Mouse (Mus musculus): ENCODE data around the gene Gm4952.
A peak's percentile ranks its signal among the peaks of the same experiment; 100 is the strongest.

Gene Gm4952

DNA sequence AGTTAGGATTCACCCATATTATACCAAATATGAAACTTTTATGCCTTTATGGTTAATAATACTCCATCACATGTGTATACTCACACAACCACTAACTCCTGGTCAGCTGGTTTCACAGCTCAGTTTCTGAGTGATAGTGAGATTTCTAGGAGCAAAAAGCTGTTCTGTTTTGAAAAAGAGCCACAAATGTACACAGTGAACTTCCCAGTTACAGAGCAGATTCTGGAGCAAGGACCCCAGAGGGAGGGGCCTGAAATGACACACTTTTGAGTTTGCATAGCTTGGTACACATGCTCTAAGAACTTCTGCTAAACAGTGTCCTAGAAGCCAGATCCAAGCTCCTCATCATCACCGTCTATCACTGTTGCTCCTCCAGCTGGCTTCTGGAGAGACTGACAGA, at the start of gene Gm4952:
Gene Gm4952, plus strand, starts transcription at position 301 of the 400 bp plus-strand sequence.
- DNase-seq (ENCODE audit: low spot score in 2 of 2) = no peak

DNA sequence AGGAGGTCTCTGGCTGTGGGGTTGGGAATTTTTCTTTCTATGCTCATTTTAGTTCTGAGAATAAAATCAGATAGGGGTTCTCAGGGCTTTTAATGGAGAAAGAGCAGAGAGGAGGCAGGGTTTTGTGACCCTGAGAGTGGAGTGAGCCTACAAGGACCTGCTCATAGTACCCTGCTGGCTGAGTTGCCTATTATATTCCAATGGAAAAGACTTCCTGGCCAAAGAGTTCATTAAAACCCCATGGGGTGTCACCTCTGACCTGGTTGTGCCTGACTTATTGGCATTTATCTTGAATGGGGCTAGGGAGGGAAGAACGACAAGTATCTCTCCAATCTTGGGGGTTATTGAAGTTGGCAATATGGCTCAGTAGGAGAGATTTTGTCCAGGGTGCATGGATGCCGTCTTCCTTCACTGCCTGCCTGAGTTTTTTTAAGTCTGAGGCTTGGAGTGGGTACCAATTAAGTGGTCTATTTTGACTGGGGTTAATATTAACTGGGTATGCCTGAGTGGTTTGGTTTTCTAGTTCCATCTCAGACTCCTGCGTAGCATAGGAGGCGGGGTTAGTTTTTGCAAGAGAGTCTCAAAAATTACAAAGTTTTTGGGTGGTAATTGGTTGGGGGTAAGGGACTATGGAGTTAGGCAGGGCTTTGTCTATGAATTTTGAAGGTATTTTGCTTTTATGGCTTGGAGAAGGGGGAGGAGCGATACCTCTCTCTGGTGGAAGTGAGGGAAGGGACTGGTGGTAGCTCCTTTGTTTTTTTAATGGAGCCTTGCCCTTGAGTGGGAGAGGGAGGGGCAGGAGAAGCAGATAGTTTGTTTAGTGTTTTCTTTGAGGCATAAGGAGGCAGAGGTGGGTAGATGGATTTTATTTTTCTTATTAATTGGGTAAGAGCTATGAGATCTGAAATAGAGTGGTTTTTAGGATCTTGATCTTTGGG, 49.5 kb upstream of the Gm4952 start:
- no peak for DNase-seq (ENCODE audit: low spot score in 2 of 2)

DNA sequence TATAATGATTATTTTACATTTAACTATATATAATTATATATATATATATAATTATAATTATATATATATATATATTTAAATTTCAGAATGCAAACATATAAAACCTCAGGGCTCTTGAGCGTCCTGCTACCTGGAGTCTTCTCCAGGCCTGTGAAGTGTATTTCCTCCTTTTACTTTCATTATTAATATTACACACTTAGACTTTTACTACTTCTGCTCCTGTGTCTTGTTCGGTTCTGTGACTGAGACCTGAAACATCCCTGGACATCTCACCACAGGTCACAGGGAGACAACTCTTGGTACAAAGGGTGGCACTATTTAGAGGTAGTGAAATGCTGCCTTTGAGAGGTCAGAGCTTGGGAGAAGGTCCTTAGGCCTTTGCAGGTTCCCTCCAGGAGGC, 43.5 kb upstream of the Gm4952 start:
- DNase-seq (ENCODE audit: low spot score in 2 of 2) = no peak

DNA sequence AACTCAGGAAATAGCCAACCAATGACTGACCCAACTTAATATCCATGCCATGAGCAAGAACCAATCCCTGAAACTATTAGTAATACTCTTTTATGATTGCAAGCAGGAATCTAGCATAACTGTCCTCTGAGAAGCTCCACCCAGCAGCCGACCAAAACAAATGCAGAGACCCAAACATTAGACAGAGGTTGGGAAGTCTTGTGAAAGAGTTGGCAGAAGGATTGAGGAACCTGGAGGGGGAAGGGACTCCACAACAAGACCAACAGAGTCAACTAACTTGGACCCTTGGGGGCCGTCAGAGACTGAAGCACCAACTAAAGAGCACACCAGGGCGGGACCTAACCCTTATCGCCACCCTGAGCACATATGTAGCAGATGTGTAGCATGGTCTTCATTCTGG, 41.6 kb upstream of the Gm4952 start:
- no peak for DNase-seq (ENCODE audit: low spot score in 2 of 2)

DNA sequence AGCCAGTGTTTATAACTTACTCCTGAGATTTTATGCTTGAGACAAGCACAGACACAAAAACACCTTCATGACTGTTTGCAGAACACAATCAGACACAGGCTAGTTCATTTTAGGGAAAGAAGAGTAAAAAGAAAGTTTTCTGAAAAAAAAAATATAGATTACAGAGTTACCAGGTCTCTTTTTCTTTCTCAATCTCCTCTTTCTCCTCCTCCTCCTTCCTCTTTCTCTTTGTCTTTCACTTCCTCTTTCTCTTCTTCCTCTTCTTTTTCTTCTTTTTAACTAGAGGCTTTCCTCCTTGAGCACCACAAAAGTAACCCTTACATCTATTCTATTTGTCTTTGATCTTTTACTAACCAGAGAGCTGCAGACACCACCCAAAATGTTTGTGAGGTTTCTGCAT, 35.6 kb upstream of the Gm4952 start:
- no peak for DNase-seq (ENCODE audit: low spot score in 2 of 2)

DNA sequence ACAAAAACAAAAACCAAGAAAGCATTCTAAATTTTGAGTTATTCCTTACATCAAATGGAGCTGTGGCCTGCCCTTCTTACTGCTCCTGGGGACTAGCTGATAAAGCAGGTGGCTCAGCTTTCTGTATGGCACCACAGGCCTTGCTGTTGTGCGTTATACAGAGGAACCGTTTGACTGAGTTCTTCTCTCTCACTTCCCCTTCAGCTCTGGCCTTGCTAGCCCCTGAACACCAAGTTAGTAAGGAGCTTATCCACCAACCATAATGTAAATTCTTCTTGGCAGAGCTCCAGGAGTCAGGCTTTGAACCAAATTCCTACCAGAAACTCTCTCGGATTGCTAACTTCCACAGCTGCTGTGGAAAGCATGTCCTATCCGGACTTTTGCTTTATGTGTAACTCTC, 32.8 kb upstream of the Gm4952 start:
- no peak for DNase-seq (ENCODE audit: low spot score in 2 of 2)

DNA sequence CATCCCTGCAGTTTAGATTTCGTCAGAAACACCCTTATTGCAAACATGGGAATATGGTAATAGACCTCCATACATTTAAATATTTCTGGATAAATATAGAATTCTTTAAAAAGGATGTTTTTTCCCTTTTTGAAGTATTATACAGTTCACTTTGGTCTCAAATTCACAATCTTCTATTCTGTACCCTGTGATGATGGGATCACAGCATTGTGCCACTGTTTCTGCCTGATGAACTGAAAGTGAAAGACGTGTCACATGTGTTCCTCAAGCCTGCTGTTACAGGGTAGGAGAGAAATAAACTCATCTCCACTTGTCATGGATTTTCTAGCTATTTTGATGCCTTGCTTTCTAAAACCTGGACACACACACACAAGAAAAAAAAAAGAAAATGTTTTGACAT, 28.9 kb upstream of the Gm4952 start:
- DNase-seq (ENCODE audit: low spot score in 2 of 2) = no peak

DNA sequence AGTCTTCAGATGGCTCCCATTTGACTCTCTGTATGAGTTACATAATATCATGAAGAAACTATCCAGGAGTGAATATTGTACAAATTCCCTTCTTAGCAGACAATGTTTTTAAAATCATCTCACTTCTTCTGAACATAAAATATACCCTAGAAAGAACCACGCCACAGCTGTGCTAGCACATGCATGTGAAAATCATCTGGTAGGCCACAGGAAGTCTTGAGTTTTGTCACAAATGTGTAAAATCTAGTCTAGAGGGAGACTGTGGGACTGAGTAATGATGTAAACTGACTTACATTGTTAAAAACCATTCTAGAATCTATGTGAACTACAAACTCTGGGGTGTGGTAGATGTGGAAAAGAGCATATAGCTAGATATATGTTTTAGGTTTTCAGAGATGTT, 28.1 kb upstream of the Gm4952 start:
- DNase-seq (ENCODE audit: low spot score in 2 of 2) = no peak

DNA sequence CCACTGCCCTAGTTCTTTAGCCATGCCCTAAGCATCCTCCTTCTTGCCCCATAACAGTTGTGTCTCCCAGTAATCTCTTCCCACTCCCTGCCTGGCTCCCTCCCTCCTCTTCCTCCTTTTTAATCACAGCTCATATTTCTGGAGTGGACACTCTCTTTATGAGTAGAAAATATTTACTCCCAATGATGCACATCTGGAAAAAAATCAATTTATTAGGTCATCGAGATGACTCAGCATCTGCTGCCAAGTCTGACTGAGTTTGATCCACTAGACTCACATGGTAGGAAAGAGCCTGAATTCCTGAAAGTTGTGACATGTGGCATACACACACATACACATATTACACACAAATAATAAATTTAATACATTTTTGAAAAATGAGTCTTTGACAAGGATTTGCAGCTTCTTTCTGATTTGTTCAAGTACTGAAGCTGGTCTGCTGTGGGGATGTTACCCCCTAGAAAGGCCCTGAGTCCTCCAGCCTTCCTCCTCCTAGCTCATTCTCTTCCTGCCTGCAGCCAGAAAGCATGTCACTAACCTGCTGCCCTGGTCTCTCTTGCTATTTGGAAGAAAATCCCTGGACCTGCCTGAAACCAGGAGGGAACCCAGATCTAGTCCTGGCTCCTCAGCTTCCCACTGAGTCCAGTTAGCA, 27.0 kb upstream of the Gm4952 start:
- DNase-seq (ENCODE audit: low spot score in 2 of 2) = no peak

DNA sequence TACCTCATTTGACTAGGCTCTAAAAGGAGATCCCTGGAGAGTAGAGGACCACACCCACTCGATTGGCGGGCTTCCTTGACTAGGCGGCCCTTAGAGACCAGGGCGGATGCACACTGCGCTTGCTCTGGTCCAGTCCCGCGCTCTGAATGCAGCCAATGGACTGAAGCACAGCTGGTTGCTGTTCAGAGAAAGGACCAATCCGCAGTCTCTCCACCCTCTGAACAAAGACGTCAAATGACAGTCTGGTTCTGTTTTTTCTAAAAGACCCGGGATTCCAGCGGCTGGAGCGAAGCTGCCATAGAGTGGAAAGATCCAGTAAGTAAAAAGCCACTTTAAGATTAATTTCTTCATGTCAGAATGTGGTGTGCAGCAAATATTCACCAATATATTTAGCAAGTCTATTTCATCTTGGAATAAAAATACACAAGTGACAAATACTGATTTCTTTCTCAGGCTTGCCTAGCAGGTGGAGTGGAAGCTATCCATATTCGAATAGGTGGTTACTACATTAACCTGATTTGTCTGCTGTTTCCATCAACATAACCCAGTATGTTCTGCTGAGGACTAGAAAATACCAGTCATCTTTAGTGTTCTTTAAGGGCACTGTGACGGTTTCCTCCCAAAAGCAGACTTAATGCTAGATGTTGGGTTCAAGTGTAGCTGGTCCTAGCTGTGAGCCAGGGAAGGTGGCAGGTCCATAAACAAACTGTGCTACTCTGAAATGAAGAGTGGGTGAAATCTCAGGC, 26.3 kb upstream of the Gm4952 start:
- DNase-seq (ENCODE audit: low spot score in 2 of 2) = peak; percentile 90 to 94

DNA sequence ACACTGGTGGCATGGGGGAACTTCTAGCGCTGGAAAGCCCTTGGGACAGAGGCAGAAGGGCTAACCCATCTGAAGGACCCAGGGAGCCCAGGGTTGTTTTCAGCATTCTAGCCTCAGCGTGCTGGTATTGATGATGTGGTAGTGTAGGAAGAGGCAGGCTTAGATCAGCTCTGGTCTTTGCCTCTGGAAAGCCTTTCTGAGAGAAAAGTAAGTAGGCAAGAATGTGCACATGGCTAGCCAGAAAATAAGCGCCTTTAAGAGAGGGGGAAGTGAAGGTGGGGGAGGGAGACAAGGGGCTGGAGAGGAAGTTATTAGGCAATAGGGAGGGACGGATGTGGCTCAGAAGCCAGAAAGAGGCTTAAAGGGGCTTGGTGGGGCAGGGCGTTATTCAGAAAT, 25.8 kb upstream of the Gm4952 start:
- no peak for DNase-seq (ENCODE audit: low spot score in 2 of 2)

DNA sequence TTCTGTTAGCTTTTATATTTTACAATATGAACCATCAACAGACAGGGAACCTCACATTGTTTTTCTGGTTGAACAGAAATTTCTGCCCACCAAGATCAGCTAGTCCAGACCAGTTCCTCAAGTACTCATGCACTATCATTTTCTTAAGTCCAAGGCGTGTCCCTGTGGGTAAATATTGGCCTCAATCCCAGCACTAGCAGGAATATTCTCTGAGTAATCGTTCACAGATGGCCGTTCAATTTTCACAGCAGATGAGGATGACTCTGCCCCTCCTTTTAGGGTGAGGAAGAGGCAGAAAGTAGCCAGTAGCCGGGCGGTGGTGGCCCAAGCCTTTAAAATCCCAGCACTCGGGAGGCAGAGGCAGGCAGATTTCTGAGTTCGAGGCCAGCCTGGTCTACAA, 24.7 kb upstream of the Gm4952 start:
- DNase-seq (ENCODE audit: low spot score in 2 of 2) = no peak

DNA sequence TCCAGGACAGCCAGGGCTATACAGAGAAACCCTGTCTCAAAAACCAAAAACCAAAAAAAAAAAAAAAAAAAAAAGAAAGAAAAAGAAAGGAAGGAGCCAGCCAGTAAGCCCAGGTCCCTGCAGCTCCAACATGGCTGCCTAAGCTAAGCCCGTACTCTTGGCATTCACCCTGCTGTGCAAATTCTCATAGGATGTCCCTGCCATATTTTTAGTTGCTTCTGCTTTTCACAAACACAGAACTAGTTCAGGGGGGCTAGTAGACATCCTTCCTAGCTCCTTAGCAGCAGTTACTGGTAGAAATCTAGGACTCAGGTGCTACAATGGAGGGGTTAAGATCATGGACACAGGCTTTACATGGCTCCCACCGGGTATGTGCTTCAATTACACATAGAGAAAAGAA, 24.3 kb upstream of the Gm4952 start:
- no peak for DNase-seq (ENCODE audit: low spot score in 2 of 2)

DNA sequence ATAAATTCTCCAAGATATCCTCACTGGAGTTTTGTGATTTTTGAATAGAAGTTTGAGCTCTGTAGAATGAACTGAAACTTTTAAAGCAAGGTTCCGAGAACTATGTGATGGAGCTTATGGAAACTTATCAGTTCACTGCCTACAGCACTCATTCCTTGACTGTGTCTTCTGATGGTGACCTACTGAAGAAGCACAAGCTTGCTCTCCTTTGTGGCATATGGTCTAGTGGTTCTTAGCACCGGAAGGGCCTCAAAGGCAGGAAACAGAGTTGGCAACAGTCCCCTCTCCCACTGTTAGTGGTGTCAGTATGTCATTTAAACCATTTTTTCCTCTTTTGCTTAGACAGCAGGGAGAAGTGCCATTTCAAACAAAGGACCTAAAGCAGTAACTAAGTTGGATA, 23.1 kb upstream of the Gm4952 start:
- DNase-seq (ENCODE audit: low spot score in 2 of 2) = no peak

DNA sequence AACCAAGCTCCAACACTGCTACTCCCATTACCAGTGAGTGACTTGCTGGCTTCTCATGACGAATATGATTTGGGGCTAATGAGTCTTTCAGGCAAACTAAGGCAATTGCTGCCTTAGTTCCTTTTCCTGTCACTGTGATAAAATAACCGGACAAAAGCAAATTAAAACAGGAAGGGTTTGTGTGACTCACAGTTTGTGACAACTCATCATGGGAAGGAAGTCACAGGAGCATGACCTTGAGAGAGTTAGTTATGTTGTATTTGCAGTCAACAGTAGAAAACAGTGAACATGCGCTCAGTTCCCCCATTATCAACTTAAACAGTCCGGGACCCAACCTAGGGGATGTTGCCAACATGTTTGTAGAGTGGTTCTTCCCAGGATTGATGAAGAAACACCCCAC, 14.5 kb upstream of the Gm4952 start:
- DNase-seq (ENCODE audit: low spot score in 2 of 2) = no peak

DNA sequence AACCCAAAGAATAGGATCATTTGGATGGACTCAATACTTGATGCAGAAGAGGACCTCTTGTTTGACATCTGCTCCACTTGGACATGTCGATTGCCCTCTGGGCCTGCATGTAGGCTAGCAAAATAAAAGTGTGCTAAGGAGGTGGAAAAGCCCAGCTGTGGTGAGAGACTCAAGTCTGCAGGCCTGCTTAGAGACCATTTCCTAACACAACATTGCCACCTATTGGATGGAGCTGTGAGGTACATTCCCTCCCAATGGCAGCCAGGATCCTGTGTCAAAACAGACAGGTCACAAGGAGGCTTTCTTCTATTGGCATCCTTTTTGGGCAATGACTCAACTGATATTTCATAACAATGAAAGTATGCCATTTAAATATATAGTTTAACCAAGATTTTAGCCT, 7.9 kb upstream of the Gm4952 start:
- peak; percentile 77 to 80 for DNase-seq (ENCODE audit: low spot score in 2 of 2)

DNA sequence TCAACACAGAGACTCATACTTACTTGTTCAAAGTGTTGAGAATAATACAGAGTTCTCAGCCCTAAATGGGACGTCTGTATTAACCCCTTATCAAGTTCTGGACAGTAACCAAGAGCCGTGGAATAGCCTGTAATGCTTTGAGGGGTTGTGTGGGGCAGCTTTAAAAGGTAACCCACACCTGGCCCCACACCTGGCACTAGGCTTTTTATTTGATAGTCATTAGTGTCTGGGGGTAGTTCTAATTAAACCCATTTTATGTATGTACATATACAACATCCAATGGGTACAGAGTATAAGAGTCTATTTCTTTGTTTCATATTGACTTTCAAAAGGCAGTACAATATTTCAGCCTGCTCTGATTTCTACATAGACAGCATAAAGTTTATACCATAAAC, 4.6 kb upstream of the Gm4952 start:
- no peak for DNase-seq (ENCODE audit: low spot score in 2 of 2)

DNA sequence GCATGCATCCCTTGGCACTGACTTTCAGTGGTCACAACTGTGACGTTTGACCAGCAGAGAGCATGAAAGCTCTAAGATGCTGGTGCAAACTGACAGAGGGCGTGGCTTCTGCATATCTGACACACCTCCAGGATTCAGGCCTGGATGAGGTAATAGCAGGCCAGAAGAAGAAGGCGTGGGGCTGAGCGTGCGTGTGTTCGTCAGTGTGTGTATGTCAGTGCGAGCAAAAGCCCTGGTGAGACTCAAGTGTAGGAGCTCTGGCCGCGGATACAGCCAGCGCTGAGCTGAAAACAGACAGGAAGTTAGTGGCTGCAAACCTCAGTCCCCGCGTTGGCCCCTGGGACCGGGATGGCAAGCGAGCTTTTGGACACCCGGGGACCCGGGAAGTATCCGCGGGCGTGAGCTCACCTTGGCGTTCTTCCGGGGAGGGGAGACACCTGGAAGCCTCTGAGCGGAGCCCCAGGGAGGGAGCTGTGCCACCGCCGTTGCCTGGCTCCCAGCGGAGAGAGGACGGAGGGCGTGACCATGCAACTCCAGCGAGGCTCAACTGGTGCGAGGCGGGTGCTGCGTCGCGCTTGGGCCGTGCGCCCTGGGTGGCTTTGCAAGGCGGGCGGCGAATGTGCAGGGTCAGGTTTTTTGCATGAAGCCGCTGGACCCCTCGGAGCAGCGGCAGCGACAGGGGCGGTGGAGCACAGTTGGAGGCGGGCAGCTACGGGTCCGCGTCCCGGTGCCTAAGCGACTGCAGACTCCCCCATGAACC, 4.1 kb upstream of the Gm4952 start:
- DNase-seq (ENCODE audit: low spot score in 2 of 2) = peak; percentile 72 to 80

DNA sequence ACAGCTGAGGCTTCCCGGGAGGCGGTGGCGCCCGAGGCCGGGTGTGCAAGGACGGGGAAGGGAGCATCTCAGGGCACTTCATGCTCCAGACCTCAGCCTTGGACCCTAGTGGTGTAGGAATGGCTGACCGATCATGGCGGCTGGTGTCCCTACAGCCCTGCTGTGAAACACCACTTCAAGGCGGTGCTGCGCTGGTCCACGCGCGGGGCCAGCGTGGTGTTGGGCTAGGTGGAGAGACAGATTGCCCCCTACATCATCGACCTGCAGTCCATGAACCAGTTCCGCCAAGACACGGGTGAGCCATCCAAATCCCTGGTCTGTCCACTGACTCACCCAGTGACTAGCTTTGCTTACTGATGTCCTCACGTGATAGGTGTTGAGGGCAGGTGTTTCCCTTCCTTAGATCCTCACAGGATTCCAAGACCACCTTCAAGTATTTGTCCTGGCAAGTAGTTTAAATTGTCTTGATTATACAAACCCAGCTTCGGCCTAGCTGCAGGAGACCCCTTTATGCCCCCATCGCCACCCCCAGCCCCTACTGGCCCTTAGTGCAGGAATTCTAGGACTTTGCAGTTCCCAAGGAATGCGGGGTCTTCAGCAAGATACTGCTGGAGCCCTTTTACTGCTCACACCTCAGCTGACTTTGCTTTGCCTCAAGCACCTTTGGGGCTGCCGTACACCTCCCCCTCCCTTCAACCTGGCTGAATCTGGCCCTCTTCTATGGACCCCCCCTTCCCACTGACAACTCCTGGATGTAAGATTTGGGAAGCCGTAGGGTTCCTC, 3.3 kb upstream of the Gm4952 start:
- DNase-seq (ENCODE audit: low spot score in 2 of 2) = no peak

DNA sequence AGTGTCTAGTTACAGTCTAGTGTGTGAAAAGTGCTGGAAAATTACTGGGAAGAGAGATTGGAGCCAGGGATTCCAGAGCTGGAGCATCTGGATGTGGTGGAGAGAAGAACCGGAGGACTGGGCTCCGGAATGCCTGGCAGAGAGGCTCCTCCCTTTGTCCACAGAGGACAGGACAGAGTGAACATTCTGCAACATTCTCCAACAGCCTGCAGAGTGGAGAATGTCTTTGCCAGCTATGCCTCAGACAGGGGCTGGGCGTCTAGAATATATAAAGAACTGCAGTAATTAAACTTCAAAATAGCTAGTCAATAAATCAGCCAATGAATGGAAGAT, 2.7 kb upstream of the Gm4952 start:
- peak; percentile 32 for DNase-seq (ENCODE audit: low spot score in 2 of 2)

DNA sequence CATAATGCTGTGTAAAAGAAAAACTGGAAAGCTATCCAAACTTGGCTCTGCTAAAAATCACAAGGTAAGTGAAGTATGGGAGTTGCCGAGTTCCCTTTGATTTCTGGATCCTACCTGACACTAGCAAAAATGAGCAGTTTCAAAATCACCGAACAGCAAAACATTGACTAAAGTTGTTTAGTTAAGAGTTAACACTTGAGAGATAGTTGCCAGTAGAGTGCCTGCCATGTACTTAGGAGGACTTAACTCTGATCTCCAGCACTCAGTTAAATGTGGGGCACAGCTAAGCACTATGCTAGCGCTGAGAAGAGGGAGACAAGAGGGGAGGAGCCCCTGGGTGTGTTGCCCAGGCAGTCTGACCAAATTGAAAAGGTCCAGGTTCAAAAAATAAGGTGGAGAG, 1.1 kb upstream of the Gm4952 start:
- DNase-seq (ENCODE audit: low spot score in 2 of 2) = no peak
